ENCODE assay signal across 8 mouse cellular contexts in the genomic region with DNA sequence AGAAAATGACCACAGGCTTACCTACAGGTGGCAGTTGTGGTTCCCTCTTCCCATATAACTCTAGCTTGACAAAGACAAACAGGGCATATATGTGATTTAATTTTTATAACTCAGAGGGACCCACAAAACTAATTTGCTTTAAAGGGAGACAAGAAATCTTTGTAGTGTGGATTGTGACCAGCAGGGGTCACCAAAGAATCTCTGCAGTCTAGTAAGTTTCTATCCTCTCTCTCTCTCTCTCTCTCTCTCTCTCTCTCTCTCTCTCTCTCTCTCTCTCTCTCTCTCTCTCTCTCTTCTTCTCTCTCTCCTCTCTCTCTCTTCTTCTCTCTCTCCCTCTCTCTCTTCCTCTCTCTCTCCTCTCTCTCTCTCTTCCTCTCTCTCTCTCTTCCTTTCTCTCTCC. TPM values are rescaled to one million over a fixed set of nuclear protein-coding genes. Genes with fewer than 3 reads are reported as not detected.
A peak's percentile ranks its signal among the peaks of the same experiment; 100 is the strongest.
DNase-seq lines count a peak whose midpoint lies in the region.

No protein-coding gene starts in this region.

- DNase-seq in heart, adult 8-10 months (ENCODE audit: low spot score) = peak; percentile 30
- DNase-seq in heart, adult 9 months (ENCODE audit: low spot score in 2 of 2) = no peak
- DNase-seq in testis, postnatal 10 days (ENCODE audit: low spot score) = peak; percentile 60
- no peak for DNase-seq in testis, postnatal 14 days (ENCODE audit: low spot score)
- peak; percentile 71 for DNase-seq in embryo, embryonic 10.5 days (ENCODE audit: low spot score)
- DNase-seq in left cerebral cortex, postnatal 14 days (ENCODE audit: low spot score in 2 of 2) = peak; percentile 67 to 72
- DNase-seq in right cerebral cortex, postnatal 36 days (ENCODE audit: low spot score in 2 of 2) = peak; percentile 11 to 14
- no peak for DNase-seq in MN1 (ENCODE audit: low spot score)

- intact Hi-C loops in left cerebral cortex, postnatal 14 days (cut with DNase I) = no loop called here

RNA-seq across cellular contexts. Expression of a gene that starts 53.5 kb away (rescaled TPM):
- not detected for total RNA-seq in heart, adult 8-10 months (2022)
- not detected for total RNA-seq in left cerebral cortex, postnatal 14 days (2021)

Comparison
In these comparisons a context has a peak if more than half of its experiments do, and no peak if none do; other contexts are left out.
1. DNase-seq: peak in heart, adult 8-10 months (single experiment), testis, postnatal 10 days (single experiment), embryo, embryonic 10.5 days (single experiment), left cerebral cortex, postnatal 14 days (2 of 2) and right cerebral cortex, postnatal 36 days (2 of 2); none in heart, adult 9 months (0 of 2), testis, postnatal 14 days (single experiment) and MN1 (single experiment).